Mouse (Mus musculus): ENCODE measurements around the gene Fgf11.

Fgf11 gene

GRCm38 (mm10) chr11:69757303-69758089, 44.2 kb downstream of the Fgf11 start:
- DNase-seq (ENCODE audit: low spot score in 2 of 2) = no peak

- DNase-seq (ENCODE audit: low spot score in 2 of 2) = no peak
Measured at GRCm38 (mm10) chr11:69754701-69755100, 47.0 kb downstream of the Fgf11 start.

DNA sequence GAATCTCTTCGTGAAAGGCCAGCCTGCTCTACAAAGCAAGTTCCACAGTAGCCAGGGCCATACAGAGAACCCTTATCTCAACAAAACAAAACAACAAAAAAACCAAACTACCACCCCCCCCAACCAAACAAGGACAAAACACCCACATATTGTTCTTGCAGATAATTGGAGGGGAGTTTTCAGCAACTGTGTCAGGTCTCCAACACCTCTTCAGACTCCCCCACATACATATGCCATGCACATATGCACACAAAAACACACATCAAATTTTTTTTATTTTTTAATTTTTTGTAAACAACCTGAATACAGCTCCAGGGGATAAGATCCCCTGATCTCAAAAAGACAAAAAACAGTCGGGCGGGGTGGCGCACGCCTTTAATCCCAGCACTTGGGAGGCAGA, 47.4 kb downstream of the Fgf11 start:
- DNase-seq (ENCODE audit: low spot score in 2 of 2) = no peak

DNA sequence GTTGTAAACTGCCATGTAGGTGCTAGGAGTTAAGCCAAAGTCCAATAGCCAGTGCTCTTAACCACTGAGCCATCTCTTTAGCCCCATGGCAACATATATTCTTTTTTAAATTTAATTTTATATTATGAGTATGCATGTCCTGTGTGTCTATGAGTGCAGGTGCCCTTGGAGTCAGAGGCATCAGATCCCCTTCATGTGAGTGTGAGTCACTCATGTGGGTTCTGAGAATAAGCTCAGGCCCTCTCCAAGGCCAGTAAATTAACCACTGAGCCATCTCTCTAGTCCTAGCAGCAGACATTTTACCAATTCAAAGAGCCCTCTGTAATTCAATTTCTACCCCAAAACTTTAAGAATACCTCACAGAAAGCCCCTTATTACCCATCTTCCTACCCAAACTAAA, 49.0 kb downstream of the Fgf11 start:
- no peak for DNase-seq (ENCODE audit: low spot score in 2 of 2)

DNA sequence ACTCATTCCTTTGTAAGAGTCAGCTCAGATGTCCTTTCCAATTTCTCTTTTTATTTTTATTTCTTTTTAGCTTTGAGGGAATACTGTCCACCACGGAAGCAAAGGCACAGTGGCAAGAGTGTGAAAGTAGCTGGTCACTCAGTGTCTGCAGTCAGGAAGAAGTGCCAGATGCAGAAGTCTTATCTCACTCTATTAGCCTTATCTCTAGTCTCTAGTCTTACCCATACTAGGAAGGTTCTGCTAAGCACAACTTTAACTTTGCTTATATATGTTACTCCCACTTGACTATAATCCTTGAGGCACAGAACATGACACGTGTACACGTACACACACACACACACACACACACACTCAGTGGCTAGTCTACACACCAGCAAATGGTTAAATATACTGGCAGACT, 50.0 kb downstream of the Fgf11 start:
- no peak for DNase-seq (ENCODE audit: low spot score in 2 of 2)

Data from frontal cortex, postnatal 14 days (tissue).